Mouse (Mus musculus) duodenum, adult 2 months (tissue): ENCODE measurements around the gene Cbx3. TPM values are rescaled to one million over a fixed set of nuclear protein-coding genes. Genes with fewer than 3 reads are reported as not detected.

Experiments
- polyA plus RNA-seq: library from polyadenylated mRNA; depleted of rRNA; stranded (reverse); fragments of >200 nt; gene quantifications from 2 replicates; pipeline ENCODE4 v1.2.3, GENCODE M21; 2012; ENCODE audit warnings: low replicate concordance; rRNA removed

The Cbx3 gene
- 2.1 and 3.3 TPM in 2 replicates for polyA plus RNA-seq

DNA sequence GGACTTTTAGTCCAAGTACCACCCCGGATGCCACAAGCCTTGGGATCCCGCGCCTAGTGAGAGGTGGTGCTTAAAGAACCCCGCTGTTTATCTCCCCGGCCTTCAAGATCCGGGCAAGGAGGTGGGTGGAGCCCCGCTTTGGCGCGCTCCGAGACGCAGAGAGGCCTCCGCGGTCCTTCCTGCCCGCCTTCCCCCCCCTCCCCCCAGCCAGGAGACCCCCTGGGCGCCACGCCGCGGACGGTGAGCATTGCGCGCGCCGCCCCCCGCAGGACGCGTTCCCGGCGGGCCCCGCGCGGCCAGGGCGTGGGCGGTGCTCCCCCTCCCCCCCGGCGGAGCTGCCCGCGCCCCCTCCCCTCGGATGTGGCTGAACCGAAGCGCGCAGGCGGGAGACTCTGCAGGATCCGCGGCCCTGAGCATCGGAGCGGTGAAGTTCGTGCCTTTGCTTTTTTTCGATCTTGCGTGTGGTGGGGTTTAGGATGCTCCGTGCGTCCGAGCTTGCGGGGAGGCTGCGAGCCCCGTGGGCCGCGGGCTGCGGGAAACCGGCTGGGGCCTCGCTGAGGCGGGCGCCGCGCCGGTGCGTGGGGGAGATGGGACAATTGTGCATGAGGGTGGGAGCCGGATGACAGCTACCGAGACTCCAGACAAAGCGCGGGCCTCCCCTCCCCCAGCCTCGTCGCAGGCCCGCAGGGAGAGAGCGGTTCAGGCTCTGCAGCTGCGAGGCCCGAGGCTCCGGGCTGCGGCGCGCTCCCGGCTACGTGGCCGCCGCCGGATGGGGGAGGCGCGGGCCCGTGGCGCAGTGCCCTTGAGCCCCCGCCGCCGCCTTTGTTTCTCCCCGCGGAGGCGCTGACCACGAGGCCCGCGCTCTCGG is at the start of gene Cbx3:
Cbx3 (plus strand) TSS at position 50 of the 868 bp plus-strand sequence.

DNA sequence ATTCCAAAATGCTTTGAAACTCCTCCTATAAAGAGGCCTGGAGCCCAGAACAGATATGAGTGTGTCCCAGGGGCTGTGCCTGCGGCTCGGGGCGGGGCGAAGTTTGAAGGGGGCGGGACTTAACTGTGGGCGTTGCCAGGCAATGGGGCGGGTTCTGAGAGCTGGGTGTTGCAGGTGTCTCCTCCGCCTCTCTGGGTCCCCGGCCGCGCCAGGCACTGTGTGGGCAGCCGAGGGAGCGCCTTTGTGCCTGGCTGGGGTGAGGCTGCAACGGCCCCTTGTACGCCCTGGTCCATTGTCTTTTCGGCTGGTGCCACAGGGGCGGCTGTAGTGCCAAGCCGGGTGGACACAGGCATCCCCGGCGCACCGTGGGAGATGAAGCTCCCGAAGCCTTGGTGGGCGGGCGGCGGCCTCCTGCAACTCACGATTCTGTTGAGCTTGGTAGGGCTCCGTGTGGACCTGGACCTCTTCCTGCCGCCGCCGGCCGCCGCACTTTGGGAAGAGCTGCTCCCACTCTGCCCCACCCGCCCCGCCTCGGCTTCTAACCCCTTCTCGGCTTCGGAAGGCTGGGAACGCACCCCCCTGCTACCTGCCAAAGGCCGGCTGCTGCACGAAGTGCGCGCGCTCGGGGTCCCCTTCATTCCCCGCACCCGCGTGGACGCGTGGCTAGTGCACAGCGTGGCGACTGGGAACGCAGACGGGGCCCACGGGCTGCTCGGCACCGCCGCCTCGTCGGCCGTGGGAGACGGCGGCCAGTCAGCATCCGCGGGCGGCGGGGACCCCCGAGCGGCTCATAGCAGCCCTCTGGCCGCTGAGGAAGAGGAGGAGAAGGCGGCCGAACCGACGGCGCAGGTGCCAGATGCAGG is 37.4 kb upstream of the Cbx3 start, which contains the start of gene Nfe2l3:
Nfe2l3 (plus strand) TSS at position 136 of the 863 bp plus-strand sequence.

DNA sequence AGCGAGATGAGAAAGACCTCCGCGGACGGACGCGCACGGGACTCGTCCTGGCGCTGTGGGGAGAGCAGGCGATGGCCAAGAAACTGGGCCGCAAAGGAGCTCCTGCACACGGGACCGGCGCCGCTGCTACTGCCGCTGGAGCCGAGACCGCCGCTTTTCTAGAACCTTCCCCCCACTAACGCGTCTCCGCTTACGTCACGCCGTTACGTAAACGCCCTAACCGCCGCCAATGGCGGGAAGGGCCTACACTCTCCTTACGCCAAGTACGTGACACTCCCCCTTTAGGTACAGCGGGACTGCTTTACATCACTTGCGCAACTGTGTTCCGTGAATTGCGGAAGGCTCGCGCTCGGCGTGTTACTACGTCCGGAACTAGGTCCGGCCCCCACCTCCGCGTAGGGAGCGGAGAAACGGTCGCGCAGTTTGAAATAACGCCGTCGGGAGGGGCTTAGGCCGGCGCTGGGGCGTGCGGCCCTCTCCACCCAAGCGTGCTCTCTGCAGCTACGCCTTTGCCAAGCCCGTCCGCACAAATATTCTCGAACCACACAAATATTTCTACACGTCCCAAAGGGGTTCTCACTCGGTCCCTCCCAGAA is 347 bp upstream of the Cbx3 start, which contains the start of gene Hnrnpa2b1:
Hnrnpa2b1 (minus strand) TSS at position 180 of the 596 bp plus-strand sequence.

DNA sequence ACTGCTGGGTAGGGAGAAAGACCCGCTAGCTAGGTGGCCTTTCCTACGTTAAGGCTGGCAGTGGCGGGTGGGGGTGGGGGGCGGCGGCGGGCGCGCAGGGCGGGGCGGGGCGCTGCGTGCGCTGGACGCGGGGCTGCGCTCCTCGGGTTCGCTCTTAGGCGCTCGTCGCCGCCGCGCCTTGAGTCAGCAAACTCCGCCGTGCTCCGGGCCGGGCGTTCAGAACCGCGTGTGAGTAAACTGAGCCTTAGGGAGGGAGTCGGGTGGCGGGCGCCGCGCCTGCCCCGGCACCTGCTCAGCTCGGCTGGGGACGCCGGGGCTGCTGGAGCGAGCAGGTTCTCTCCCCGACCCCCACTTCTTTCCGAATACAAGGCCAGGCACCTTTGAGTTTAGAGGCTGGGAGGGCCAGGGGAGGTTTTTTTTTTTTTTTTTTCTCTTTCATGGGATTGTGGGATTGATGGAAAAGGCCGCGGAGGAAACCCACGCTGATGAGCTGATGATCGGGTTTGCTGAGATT is 53.7 kb downstream of the Cbx3 start, which contains the start of gene Snx10:
Snx10 (plus strand) TSS at position 95 of the 514 bp plus-strand sequence.

Other genes with a start within 250 kb of the Cbx3 start
- gene Nfe2l3, start 37.7 kb upstream of the Cbx3 start, polyA plus RNA-seq, result 0.53 and 0.87 TPM in 2 replicates
- gene Hnrnpa2b1, start 466 bp upstream of the Cbx3 start, polyA plus RNA-seq, result 11.7 and 26.6 TPM in 2 replicates
- gene Snx10, start 53.5 kb downstream of the Cbx3 start, polyA plus RNA-seq, result 0.14 and 0.51 TPM in 2 replicates